Mouse (Mus musculus) midbrain, embryonic 16.5 days (tissue): ENCODE results near the gene Pfkfb3. TPM values are rescaled to one million over a fixed set of nuclear protein-coding genes. Genes with fewer than 3 reads are reported as not detected.

Experiments used
- ATAC-seq: fragments of 200-750 bp; cut with Nextera tagmentation; 2 replicates; pipeline ENCODE4 v1.8.0; 2017; ENCODE audit warnings: moderate TSS enrichment
- H3K27ac ChIP-seq: fragments of 300-500 bp; sonication (generic); 2 replicates; pipeline ENCODE4 v1.5.1; 2014; ENCODE audit warnings: mild to moderate bottlenecking, low read length, mixed read lengths
- H3K27me3 ChIP-seq: fragments of 300-500 bp; sonication (generic); 2 replicates; pipeline ENCODE4 v1.6.1; 2014; ENCODE audit warnings: low read depth, low read length, mixed read lengths; ENCODE audit not compliant: control insufficient read depth, insufficient read depth
- H3K36me3 ChIP-seq: fragments of 300-500 bp; sonication (generic); 2 replicates; pipeline ENCODE4 v1.6.1; 2014; ENCODE audit warnings: mild to moderate bottlenecking, low read length, moderate library complexity, mixed read lengths; ENCODE audit not compliant: control insufficient read depth, insufficient read depth
- H3K4me1 ChIP-seq: fragments of 300-500 bp; sonication (generic); 2 replicates; pipeline ENCODE4 v1.6.1; 2014; ENCODE audit warnings: mild to moderate bottlenecking, low read length, mixed read lengths; ENCODE audit not compliant: control insufficient read depth, insufficient read depth
- H3K4me2 ChIP-seq: fragments of 300-500 bp; sonication (generic); 2 replicates; pipeline ENCODE4 v1.6.1; 2014; ENCODE audit warnings: mild to moderate bottlenecking, low read length, mixed read lengths
- H3K4me3 ChIP-seq: fragments of 300-500 bp; sonication (generic); 2 replicates; pipeline ENCODE4 v1.5.1; 2014; ENCODE audit warnings: low read depth, mild to moderate bottlenecking, low read length, moderate library complexity, mixed read lengths
- H3K9ac ChIP-seq: fragments of 300-500 bp; sonication (generic); 2 replicates; pipeline ENCODE4 v1.6.1; 2014; ENCODE audit warnings: low read depth, low read length, mixed read lengths
- H3K9me3 ChIP-seq: fragments of 300-500 bp; sonication (generic); replicated peaks from 2 replicates; pipeline ENCODE4 v1.6.1; 2014; ENCODE audit warnings: mild to moderate bottlenecking, low read length, mixed read lengths; ENCODE audit not compliant: control insufficient read depth, poor library complexity, severe bottlenecking
- WGBS: fragments of 180-500 bp; shearing (Covaris S2); extraction: QIAGEN DNeasy Blood & Tissue Kit; methylation state at CpG from one replicate; pipeline ENCODE4 v1.1.7; 2014; 5-methylcytosine and 5-hydroxymethylcytosine counted together
- polyA plus RNA-seq: library from polyadenylated mRNA; unstranded; fragments of >200 nt; fragmentation: Nextera tagmentation; extraction: Ambion mirVana; gene quantifications from 2 replicates; pipeline ENCODE4 v1.2.1, GENCODE M21; 2015

Gene Pfkfb3
- polyA plus RNA-seq, result 34.2 and 35.4 TPM in 2 replicates

DNA sequence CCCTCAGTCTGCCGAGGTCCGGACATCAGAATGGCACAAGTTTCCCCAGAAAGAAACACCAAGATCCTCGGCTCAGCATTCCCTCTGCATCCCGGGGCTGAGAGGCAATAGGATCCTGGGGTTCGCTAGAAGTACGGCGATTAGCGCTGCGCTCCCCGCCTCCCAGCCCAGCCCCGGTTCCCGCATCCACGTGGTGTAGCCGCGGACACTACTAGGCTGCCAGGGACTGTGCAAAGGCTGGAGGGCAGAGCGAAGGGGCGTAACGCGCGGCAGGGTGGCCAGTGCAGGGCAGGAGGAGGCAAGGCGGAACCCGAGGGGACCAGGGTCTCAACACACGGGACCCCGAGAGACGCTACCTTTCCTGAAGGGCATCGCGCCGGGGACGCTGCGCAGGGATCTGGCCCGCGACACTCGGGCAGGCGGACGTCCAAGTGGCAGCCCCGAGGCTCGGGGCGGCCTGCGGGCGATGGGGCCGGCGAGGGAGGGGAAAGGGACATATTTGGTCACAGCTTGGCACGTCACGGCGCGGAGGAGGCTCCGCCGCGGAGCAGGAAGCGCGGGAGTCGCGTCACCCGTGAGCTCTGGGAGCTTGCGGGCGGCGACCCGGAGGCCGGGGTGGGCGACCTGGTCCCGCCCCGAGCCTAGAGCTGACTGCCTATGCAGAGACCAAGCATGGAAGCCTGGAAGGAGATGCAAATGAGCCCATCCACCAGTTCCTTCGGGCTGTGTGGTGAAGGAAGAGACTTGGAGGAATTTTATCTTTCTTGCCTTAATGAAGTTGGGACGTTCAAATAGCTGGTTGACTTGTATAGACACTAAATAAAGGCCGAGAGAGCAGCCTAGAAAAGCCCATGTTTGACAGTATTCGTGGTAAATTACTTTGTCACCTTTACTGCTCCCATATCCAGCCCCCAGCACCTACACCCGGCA is at the start of gene Pfkfb3:
Gene Pfkfb3, minus strand, starts transcription at position 607 of the 930 bp plus-strand sequence.
- H3K4me1 ChIP-seq, result peaks cover 9% of the 10 kb centered on the region
- H3K4me3 ChIP-seq, result peak within 1 kb of the TSS; percentile 61
- peak within 1 kb of the TSS; percentile 94 for H3K4me2 ChIP-seq
- peak within 1 kb of the TSS; percentile 70 for H3K9ac ChIP-seq
- no peaks in the 10 kb centered on the region for H3K9me3 ChIP-seq
- 2% methylated on average over 58 of the region's 67 CpGs for WGBS
- no peak within 1 kb of the TSS for H3K27ac ChIP-seq
- peak; percentile 91 for ATAC-seq
- H3K36me3 ChIP-seq, result no peaks in the 10 kb centered on the region
- H3K27me3 ChIP-seq, result peaks cover 16% of the 10 kb centered on the region

DNA sequence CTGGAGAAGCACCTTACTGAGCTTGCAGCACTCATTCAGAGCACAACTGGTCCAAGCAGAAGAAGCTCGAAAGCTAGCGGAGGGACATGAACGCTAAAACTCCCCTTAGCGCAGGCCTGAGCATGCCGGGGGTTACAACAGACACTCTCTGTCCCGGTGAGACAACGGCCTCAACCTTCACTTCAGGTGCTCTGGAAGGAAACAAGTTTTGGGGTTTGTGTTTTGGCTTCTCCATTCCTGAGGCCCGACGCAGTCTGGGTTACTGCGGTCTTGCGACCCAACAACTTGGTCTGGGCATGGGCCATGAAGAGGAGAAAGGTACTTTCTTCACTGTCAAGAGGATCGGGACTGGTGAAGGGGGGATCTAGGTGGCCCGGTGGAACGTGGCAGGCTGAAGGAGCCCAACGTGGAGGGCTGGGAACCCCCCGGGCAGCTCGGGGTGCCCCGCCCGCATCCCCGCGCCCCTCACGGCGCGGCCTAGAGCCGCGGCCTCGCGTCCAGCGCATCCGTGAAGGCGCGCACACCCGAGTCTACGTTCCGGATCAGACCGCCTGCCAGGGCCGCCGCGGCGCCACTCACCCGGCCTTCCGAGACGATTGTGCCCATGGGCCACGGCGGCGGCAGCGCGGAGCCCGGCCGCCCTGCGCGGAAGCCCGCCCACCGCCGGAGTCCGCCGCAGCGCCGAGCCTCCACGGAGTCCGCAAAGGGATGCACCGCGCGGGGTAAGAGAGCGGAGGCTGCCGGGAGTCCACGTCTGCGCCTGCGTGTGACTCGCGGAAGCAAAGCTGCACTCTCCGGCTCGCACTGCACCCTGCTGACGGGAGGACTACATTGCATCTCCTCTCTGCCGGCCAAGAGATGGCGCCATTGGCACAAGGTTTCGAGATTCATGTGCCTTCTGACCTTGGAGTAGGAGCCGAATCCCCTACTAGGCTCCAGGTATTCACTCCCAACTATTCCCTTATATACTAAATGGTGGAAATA is 48.9 kb upstream of the Pfkfb3 start:
- Histone ChIP-seq H3K36me3 (peaks cover 4% of the 10 kb centered on the region), H3K27ac (peak overlapping the region; percentile 75), H3K4me2 (peak overlapping the region; percentile 97), H3K4me1 (peaks cover 11% of the 10 kb centered on the region), H3K27me3 (no peaks in the 10 kb centered on the region), H3K9ac (peak overlapping the region; percentile 97), H3K9me3 (no peaks in the 10 kb centered on the region), H3K4me3 (peak overlapping the region; percentile 98)
- ATAC-seq, result peak; percentile 100
- WGBS, result under 1% methylated on average over 78 of the region's 78 CpGs

DNA sequence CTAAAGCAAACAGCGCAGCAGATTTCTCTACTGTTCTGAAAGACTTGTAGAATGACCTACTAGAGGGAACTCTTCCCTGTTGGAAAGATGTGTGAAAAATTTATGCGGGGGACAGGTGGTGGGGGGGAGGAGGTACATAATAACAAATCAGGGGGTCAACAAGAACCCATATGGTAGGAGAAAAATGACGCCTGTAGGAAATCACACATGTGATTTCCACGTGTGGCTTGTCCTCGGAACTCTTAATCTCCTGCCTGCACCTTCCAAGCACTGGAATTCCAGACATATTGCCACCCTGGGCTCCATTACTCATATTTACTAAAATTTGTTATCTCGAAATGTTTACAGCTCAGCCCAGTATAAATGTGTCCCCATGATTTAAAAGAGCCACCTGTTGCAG is 47.9 kb upstream of the Pfkfb3 start:
- Histone ChIP-seq H3K36me3 (peaks cover 12% of the 10 kb centered on the region), H3K27ac (no peak overlapping the region), H3K9me3 (no peaks in the 10 kb centered on the region), H3K4me3 (peak overlapping the region; percentile 98), H3K9ac (peak overlapping the region; percentile 97), H3K4me1 (peaks cover 11% of the 10 kb centered on the region), H3K27me3 (no peaks in the 10 kb centered on the region), H3K4me2 (peak overlapping the region; percentile 97)
- WGBS, result 86% methylated on average over 6 of the region's 6 CpGs
- no peak for ATAC-seq

DNA sequence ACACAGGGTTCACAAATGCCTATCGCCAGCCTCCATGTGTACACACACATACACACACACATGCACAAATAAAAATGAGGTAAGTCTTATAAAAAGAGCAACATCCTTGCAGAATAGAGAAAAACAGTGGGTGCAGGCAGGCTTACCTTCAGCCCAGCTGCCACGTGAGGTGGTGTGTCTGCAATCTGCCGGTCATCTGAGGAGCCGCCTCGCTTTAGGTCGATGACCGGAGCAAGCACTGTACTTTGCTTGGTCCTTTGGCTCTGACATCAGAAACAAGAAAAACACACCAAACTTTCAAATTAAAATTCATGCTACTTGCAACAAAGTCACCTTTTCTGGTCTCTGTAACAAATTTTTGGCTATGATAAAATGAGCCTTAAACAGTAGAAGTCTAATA is 44.0 kb upstream of the Pfkfb3 start:
- no peak overlapping the region for H3K27ac ChIP-seq
- ATAC-seq, result no peak
- no peak overlapping the region for H3K9ac ChIP-seq
- H3K4me2 ChIP-seq, result no peak overlapping the region
- peaks cover 32% of the 10 kb centered on the region for H3K36me3 ChIP-seq
- H3K4me3 ChIP-seq, result no peak overlapping the region
- peaks cover 11% of the 10 kb centered on the region for H3K4me1 ChIP-seq
- 95% methylated on average over 7 of the region's 7 CpGs for WGBS
- H3K27me3 ChIP-seq, result no peaks in the 10 kb centered on the region
- H3K9me3 ChIP-seq, result no peaks in the 10 kb centered on the region

DNA sequence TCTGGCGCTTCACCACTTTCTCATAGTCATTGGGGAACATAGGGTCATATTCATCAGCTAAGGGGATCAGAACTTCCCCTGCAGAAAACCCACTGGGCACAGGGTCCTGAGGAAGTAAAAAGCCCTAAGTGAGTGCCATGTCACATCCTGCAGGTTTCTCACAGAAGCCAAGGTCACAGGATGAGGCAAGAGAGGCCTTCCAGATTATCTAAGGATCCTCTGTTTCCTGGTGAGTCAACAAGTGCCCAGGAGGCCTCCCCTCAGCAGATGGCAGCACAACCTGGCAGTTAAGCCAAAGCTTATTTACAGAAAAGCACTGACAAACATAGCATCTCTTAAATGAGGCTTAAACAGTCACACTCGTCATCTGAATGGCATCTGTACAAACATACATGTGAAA is 42.8 kb upstream of the Pfkfb3 start:
- Histone ChIP-seq H3K27me3 (no peaks in the 10 kb centered on the region), H3K4me2 (no peak overlapping the region), H3K9ac (no peak overlapping the region), H3K27ac (no peak overlapping the region), H3K36me3 (peaks cover 39% of the 10 kb centered on the region), H3K9me3 (no peaks in the 10 kb centered on the region), H3K4me3 (no peak overlapping the region), H3K4me1 (peaks cover 4% of the 10 kb centered on the region)
- no peak for ATAC-seq
- WGBS, result 93% methylated on average over 2 of the region's 2 CpGs

DNA sequence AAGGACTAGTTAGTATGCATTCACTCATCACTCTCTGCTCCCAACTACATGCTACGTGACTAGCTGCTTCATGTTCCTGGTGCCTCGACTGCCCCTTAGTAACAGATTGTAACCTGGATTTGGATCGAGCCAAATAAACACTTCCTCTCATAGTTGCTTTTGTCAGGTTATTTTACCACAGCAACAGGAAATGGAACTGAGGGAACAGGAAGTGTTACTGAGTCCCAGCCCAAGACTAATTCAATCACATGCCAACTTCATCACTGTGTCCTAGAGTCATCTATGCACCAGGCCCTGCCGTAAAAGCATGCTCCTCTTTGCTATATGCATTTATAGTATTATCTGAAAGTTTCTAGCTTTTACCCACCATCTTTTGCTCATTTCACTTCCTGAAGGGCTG is 34.1 kb upstream of the Pfkfb3 start:
- WGBS, result 89% methylated on average over 4 of the region's 4 CpGs
- Histone ChIP-seq H3K4me2 (no peak overlapping the region), H3K27me3 (no peaks in the 10 kb centered on the region), H3K4me3 (no peak overlapping the region), H3K9me3 (no peaks in the 10 kb centered on the region), H3K9ac (no peak overlapping the region), H3K4me1 (no peaks in the 10 kb centered on the region), H3K36me3 (peaks cover 57% of the 10 kb centered on the region), H3K27ac (no peak overlapping the region)
- no peak for ATAC-seq

DNA sequence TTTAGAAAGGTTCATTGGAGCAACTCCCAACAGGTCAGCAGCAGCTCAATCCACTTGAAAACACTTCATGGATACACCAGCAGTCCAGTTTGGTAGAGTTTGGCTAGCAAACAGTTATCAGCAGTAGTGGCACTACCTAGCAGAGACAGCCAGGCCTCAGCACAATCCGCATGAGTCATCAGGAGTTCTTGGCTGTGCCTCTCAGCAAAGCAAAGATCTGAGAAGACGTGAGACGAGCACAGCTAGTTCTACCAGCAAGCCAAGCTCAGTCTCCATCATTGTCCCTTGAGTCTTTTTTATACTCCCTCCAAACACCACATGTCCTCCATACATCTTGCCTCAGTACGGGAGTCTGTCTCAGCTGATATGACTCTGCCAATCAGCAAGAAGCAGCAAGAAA is 25.5 kb upstream of the Pfkfb3 start:
- Histone ChIP-seq H3K4me2 (no peak overlapping the region), H3K9ac (no peak overlapping the region), H3K27ac (no peak overlapping the region), H3K27me3 (no peaks in the 10 kb centered on the region), H3K4me3 (no peak overlapping the region), H3K9me3 (no peaks in the 10 kb centered on the region), H3K4me1 (no peaks in the 10 kb centered on the region), H3K36me3 (peaks cover 7% of the 10 kb centered on the region)
- no peak for ATAC-seq
- WGBS, result 95% methylated on average over 4 of the region's 4 CpGs

DNA sequence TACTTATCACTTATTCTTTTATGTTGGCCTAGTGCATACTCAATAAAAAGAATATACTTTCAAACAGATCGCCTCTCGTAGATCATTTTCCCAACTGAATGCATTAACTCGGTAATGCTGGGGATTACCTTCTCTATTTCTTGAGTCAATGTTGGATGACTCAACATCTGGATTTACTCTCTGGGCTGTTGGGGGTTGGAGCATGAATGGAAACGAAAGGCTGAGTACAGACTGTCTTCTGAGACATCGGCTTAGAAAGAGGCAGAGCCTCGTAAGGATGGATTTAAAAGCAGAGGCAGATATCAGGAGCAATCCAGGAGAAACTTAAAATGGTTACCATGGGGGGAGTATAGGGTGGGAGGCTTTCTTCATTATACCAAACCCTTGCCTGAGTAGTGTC is 24.3 kb upstream of the Pfkfb3 start:
- no peaks in the 10 kb centered on the region for H3K9me3 ChIP-seq
- H3K4me2 ChIP-seq, result no peak overlapping the region
- H3K36me3 ChIP-seq, result no peaks in the 10 kb centered on the region
- H3K9ac ChIP-seq, result no peak overlapping the region
- ATAC-seq, result no peak
- no peak overlapping the region for H3K4me3 ChIP-seq
- 89% methylated on average over 6 of the region's 6 CpGs for WGBS
- no peaks in the 10 kb centered on the region for H3K27me3 ChIP-seq
- H3K4me1 ChIP-seq, result no peaks in the 10 kb centered on the region
- no peak overlapping the region for H3K27ac ChIP-seq
